Mouse (Mus musculus) cerebellum, adult 11 months (tissue): Measurements from ENCODE around the gene Ndrg3.
A peak's percentile ranks its signal among the peaks of the same experiment; 100 is the strongest.
"Not testable (repeated sequence)": the region's sequence is repeated elsewhere in the genome, so short reads cannot be mapped to it uniquely, and the experiment has no call there.

Experiments used
- DNase-seq: peaks from one replicate; pipeline ENCODE4 v3.0.0; 2022

Gene Ndrg3

GRCm38 (mm10) chr2:156933426-156933825, 58.4 kb downstream of the Ndrg3 start:
- DNase-seq: peak; percentile 13

GRCm38 (mm10) chr2:156931421-156931820, 60.4 kb downstream of the Ndrg3 start:
- no peak for DNase-seq

GRCm38 (mm10) chr2:156930549-156930948, 61.3 kb downstream of the Ndrg3 start:
- no peak for DNase-seq

- DNase-seq: peak; percentile 6
These were observed 62.2 kb downstream of the Ndrg3 start for GRCm38 (mm10) chr2:156929519-156930120.

- DNase-seq: peak; percentile 3
These were observed 63.2 kb downstream of the Ndrg3 start for GRCm38 (mm10) chr2:156928606-156929005.

GRCm38 (mm10) chr2:156927663-156928062, 64.2 kb downstream of the Ndrg3 start:
- DNase-seq: no peak

- not testable (repeated sequence) for DNase-seq
These were observed 66.2 kb downstream of the Ndrg3 start for GRCm38 (mm10) chr2:156925611-156926010.

- DNase-seq: not testable (repeated sequence)
These were observed 66.8 kb downstream of the Ndrg3 start for GRCm38 (mm10) chr2:156925075-156925474.

GRCm38 (mm10) chr2:156924210-156924898, 67.5 kb downstream of the Ndrg3 start:
- DNase-seq: no peak

- no peak for DNase-seq
These were observed 68.8 kb downstream of the Ndrg3 start for GRCm38 (mm10) chr2:156923057-156923456.

- no peak for DNase-seq
These were observed 72.1 kb downstream of the Ndrg3 start for GRCm38 (mm10) chr2:156919796-156920195.

- DNase-seq: not testable (repeated sequence)
These were observed 72.7 kb downstream of the Ndrg3 start for GRCm38 (mm10) chr2:156919191-156919590.

- DNase-seq: no peak
These were observed 73.3 kb downstream of the Ndrg3 start for GRCm38 (mm10) chr2:156918562-156918961.

GRCm38 (mm10) chr2:156916419-156917125, 75.3 kb downstream of the Ndrg3 start:
- no peak for DNase-seq

- DNase-seq: no peak
These were observed 76.3 kb downstream of the Ndrg3 start for GRCm38 (mm10) chr2:156915559-156915958.

GRCm38 (mm10) chr2:156913191-156913590, 78.7 kb downstream of the Ndrg3 start:
- no peak for DNase-seq

- DNase-seq: peak; percentile 72
These were observed 85.9 kb downstream of the Ndrg3 start for GRCm38 (mm10) chr2:156905931-156906330.

- DNase-seq: peak; percentile 70
These were observed 86.7 kb downstream of the Ndrg3 start for GRCm38 (mm10) chr2:156904976-156905717.

- DNase-seq: no peak
These were observed 88.5 kb downstream of the Ndrg3 start for GRCm38 (mm10) chr2:156903367-156903766.

- not testable (repeated sequence) for DNase-seq
These were observed 89.4 kb downstream of the Ndrg3 start for GRCm38 (mm10) chr2:156902411-156902810.

GRCm38 (mm10) chr2:156901883-156902282, 90.0 kb downstream of the Ndrg3 start:
- DNase-seq: no peak

- DNase-seq: no peak
These were observed 90.5 kb downstream of the Ndrg3 start for GRCm38 (mm10) chr2:156901344-156901743.

GRCm38 (mm10) chr2:156899184-156899583, 92.7 kb downstream of the Ndrg3 start:
- no peak for DNase-seq
